Mouse (Mus musculus): ENCODE data around the gene Fgf8.

The Fgf8 gene

GRCm38 (mm10) chr19:45748691-45749242 lies 6.1 kb upstream of the Fgf8 start:
- intact Hi-C loops (cut with DNase I) = loop anchor here (5.0 kb wide), 1 partner anchor 526 kb away; no protein-coding TSS in a partner anchor

GRCm38 (mm10) chr19:45748206-45748605 lies 5.5 kb upstream of the Fgf8 start:
- intact Hi-C loops (cut with DNase I) = loop anchor here (5.0 kb wide), 1 partner anchor 526 kb away; no protein-coding TSS in a partner anchor

GRCm38 (mm10) chr19:45747028-45747867 lies 4.5 kb upstream of the Fgf8 start:
- intact Hi-C loops (cut with DNase I) = loop anchor here (2.0 to 5.0 kb wide), 2 partner anchors 172 to 525 kb away; no protein-coding TSS in a partner anchor

GRCm38 (mm10) chr19:45746153-45747020 lies 3.7 kb upstream of the Fgf8 start:
- intact Hi-C loops (cut with DNase I) = loop anchor here (2.0 to 5.0 kb wide), 2 partner anchors 172 to 524 kb away; no protein-coding TSS in a partner anchor

GRCm38 (mm10) chr19:45745344-45746152 lies 2.8 kb upstream of the Fgf8 start:
- intact Hi-C loops (cut with DNase I) = loop anchor here (2.0 to 5.0 kb wide), 2 partner anchors 171 to 523 kb away; no protein-coding TSS in a partner anchor

- intact Hi-C loops (cut with DNase I) = no loop called here
Observed at GRCm38 (mm10) chr19:45743619-45744018, 904 bp upstream of the Fgf8 start.

GRCm38 (mm10) chr19:45742984-45743575 lies 365 bp upstream of the Fgf8 start:
- intact Hi-C loops (cut with DNase I) = no loop called here

- intact Hi-C loops (cut with DNase I) = no loop called here
Observed at GRCm38 (mm10) chr19:45741431-45742217, 1.1 kb downstream of the Fgf8 start.

GRCm38 (mm10) chr19:45740817-45741216 lies 1.9 kb downstream of the Fgf8 start:
- intact Hi-C loops (cut with DNase I) = no loop called here

GRCm38 (mm10) chr19:45740233-45740632 lies 2.5 kb downstream of the Fgf8 start:
- intact Hi-C loops (cut with DNase I) = no loop called here

- intact Hi-C loops (cut with DNase I) = no loop called here
Observed at GRCm38 (mm10) chr19:45738521-45738920, 4.2 kb downstream of the Fgf8 start.

GRCm38 (mm10) chr19:45737846-45738484 lies 4.8 kb downstream of the Fgf8 start:
- intact Hi-C loops (cut with DNase I) = no loop called here

- intact Hi-C loops (cut with DNase I) = no loop called here
Observed at GRCm38 (mm10) chr19:45737208-45737845, 5.4 kb downstream of the Fgf8 start.

- intact Hi-C loops (cut with DNase I) = no loop called here
Observed at GRCm38 (mm10) chr19:45736855-45737207, 5.9 kb downstream of the Fgf8 start.

- intact Hi-C loops (cut with DNase I) = no loop called here
Observed at GRCm38 (mm10) chr19:45736241-45736640, 6.5 kb downstream of the Fgf8 start.

GRCm38 (mm10) chr19:45734762-45735161 lies 8.0 kb downstream of the Fgf8 start:
- intact Hi-C loops (cut with DNase I) = no loop called here

GRCm38 (mm10) chr19:45734191-45734590 lies 8.5 kb downstream of the Fgf8 start:
- intact Hi-C loops (cut with DNase I) = no loop called here

GRCm38 (mm10) chr19:45733564-45733963 lies 9.2 kb downstream of the Fgf8 start:
- intact Hi-C loops (cut with DNase I) = no loop called here
